Mouse (Mus musculus): Measurements from ENCODE around the gene Ctnna3. TPM values are rescaled to one million over a fixed set of nuclear protein-coding genes. Genes with fewer than 3 reads are reported as not detected.
A peak's percentile ranks its signal among the peaks of the same experiment; 100 is the strongest.
"Not testable (repeated sequence)": the region's sequence is repeated elsewhere in the genome, so short reads cannot be mapped to it uniquely, and the experiment has no call there.

Ctnna3 gene
- polyA plus RNA-seq, 1 experiment from 2014 or later: 1.2 TPM

- no peak overlapping the region for H3K4me2 ChIP-seq (ENCODE audit: low read depth, low read length)
- no peaks in the 10 kb centered on the region for H3K27me3 ChIP-seq (ENCODE audit: control insufficient read depth, insufficient read depth, low read length)
- ATAC-seq (ENCODE audit: insufficient read depth, low FRiP score): no peak
- no peaks in the 10 kb centered on the region for H3K36me3 ChIP-seq (ENCODE audit: control insufficient read depth, insufficient read depth, low read length)
- no peaks in the 10 kb centered on the region for H3K4me1 ChIP-seq (ENCODE audit: control insufficient read depth, insufficient read depth, low read length)
- 77% methylated on average over 5 of the region's 5 CpGs for WGBS
- H3K9me3 ChIP-seq (replicated peaks; ENCODE audit: control insufficient read depth, low read length): no peaks in the 10 kb centered on the region
- no peak overlapping the region for H3K27ac ChIP-seq (ENCODE audit: low read length)
- H3K4me3 ChIP-seq (replicated peaks; ENCODE audit: low read length): no peak overlapping the region
- no peak overlapping the region for H3K9ac ChIP-seq (ENCODE audit: low read length)
Measured at GRCm38 (mm10) chr10:63402731-63403504, 27.0 kb upstream of the Ctnna3 start.

DNA sequence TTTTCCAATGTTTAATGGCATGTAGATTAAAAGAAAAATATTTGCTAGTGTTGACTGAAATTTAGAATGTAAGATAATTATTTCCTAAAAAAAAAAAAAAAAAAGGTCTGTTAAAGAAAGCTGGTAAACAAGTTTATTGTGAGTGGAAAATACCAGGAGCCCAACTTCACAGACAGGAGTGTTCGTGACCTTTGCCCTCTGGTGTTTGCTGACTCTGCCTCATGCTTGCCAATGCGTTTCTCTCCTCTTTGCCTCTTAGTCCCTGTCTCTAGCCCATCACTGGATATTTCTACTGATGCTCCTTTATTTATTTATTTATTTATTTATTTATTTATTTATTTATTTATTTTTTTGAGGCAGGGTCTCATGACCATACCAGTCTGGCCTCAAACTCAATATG, 26.3 kb upstream of the Ctnna3 start:
- H3K4me1 ChIP-seq (ENCODE audit: control insufficient read depth, insufficient read depth, low read length): no peaks in the 10 kb centered on the region
- no peak for ATAC-seq (ENCODE audit: insufficient read depth, low FRiP score)
- no peaks in the 10 kb centered on the region for H3K27me3 ChIP-seq (ENCODE audit: control insufficient read depth, insufficient read depth, low read length)
- WGBS: 73% methylated on average over 2 of the region's 2 CpGs
- H3K4me3 ChIP-seq (replicated peaks; ENCODE audit: low read length): no peak overlapping the region
- no peaks in the 10 kb centered on the region for H3K9me3 ChIP-seq (replicated peaks; ENCODE audit: control insufficient read depth, low read length)
- H3K27ac ChIP-seq (ENCODE audit: low read length): no peak overlapping the region
- H3K9ac ChIP-seq (ENCODE audit: low read length): no peak overlapping the region
- no peak overlapping the region for H3K4me2 ChIP-seq (ENCODE audit: low read depth, low read length)
- no peaks in the 10 kb centered on the region for H3K36me3 ChIP-seq (ENCODE audit: control insufficient read depth, insufficient read depth, low read length)

DNA sequence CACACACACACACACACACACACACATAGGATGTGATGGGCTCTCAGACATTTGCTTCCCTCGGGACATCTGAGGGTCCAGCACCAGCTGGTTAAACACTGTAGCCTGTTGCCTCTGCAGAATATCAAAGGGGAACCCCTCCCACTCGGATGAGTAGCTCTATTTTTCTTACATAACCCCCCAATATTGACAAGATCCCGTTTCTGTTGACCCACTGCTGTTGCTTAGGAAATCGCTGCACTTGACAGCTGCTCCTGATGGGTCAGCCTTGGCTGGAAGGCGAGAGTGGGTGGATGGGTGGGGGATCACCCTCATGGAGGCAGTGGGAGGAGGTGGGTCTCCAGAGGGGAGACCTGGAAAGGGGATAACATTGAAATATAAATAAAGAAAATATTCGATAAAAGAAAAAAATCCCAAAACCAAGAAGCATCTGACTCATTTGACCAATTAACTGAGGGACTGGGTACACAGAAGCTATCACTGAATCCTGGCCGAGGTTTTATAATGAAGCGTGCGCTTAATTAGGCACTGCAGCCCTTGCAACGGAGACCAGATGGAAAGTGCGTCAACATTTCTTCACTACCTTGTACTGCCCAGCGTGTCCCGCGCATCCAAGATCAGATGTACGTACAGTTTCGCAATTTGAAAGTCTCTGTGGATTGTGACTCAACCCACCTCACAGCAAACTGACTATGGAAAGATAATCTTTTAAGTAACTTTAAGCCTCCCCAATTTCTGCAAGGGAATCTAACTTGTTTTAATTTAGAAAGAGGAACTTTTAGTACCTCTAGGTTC, 19.5 kb upstream of the Ctnna3 start:
- no peaks in the 10 kb centered on the region for H3K36me3 ChIP-seq (ENCODE audit: control insufficient read depth, insufficient read depth, low read length)
- no peak overlapping the region for H3K9ac ChIP-seq (ENCODE audit: low read length)
- 58% methylated on average over 16 of the region's 16 CpGs for WGBS
- no peak for ATAC-seq (ENCODE audit: insufficient read depth, low FRiP score)
- H3K4me3 ChIP-seq (replicated peaks; ENCODE audit: low read length): no peak overlapping the region
- no peak overlapping the region for H3K4me2 ChIP-seq (ENCODE audit: low read depth, low read length)
- no peaks in the 10 kb centered on the region for H3K27me3 ChIP-seq (ENCODE audit: control insufficient read depth, insufficient read depth, low read length)
- no peaks in the 10 kb centered on the region; the same call in 1 of the 2 replicates for H3K4me1 ChIP-seq (ENCODE audit: control insufficient read depth, insufficient read depth, low read length)
- no peaks in the 10 kb centered on the region for H3K9me3 ChIP-seq (replicated peaks; ENCODE audit: control insufficient read depth, low read length)
- no peak overlapping the region for H3K27ac ChIP-seq (ENCODE audit: low read length)

- not testable (repeated sequence) for H3K9me3 ChIP-seq (replicated peaks; ENCODE audit: control insufficient read depth, low read length); H3K4me1 ChIP-seq (ENCODE audit: control insufficient read depth, insufficient read depth, low read length); H3K9ac ChIP-seq (ENCODE audit: low read length); H3K27me3 ChIP-seq (ENCODE audit: control insufficient read depth, insufficient read depth, low read length); H3K4me3 ChIP-seq (replicated peaks; ENCODE audit: low read length); H3K4me2 ChIP-seq (ENCODE audit: low read depth, low read length); H3K27ac ChIP-seq (ENCODE audit: low read length); H3K36me3 ChIP-seq (ENCODE audit: control insufficient read depth, insufficient read depth, low read length); ATAC-seq (ENCODE audit: insufficient read depth, low FRiP score)
- WGBS: 91% methylated on average over 6 of the region's 7 CpGs
Measured at GRCm38 (mm10) chr10:63411674-63412073, 18.2 kb upstream of the Ctnna3 start.

DNA sequence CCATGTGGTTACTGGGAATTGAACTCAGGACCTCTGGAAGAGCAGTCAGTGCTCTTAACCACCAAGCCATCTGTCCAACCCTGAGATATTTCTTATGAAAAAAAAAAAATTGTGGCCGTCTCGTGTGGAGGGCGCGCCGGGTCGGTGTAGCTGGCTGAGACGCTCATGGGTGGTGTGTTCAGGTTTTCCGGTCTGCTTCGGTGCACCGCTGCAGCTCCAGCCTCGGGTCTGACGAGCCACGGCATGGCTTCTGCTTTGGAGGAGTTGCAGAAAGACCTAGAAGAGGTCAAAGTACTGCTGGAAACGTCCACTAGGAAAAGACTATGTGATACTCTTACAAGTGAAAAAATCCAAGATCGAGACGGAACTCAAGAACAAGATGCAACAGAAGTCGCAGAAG, 17.1 kb upstream of the Ctnna3 start:
- no peak overlapping the region for H3K27ac ChIP-seq (ENCODE audit: low read length)
- WGBS: 88% methylated on average over 17 of the region's 17 CpGs
- H3K9me3 ChIP-seq (replicated peaks; ENCODE audit: control insufficient read depth, low read length): no peaks in the 10 kb centered on the region
- H3K36me3 ChIP-seq (ENCODE audit: control insufficient read depth, insufficient read depth, low read length): no peaks in the 10 kb centered on the region
- no peaks in the 10 kb centered on the region; the same call in 1 of the 2 replicates for H3K4me1 ChIP-seq (ENCODE audit: control insufficient read depth, insufficient read depth, low read length)
- no peaks in the 10 kb centered on the region for H3K27me3 ChIP-seq (ENCODE audit: control insufficient read depth, insufficient read depth, low read length)
- no peak for ATAC-seq (ENCODE audit: insufficient read depth, low FRiP score)
- H3K9ac ChIP-seq (ENCODE audit: low read length): no peak overlapping the region
- H3K4me2 ChIP-seq (ENCODE audit: low read depth, low read length): no peak overlapping the region
- no peak overlapping the region for H3K4me3 ChIP-seq (replicated peaks; ENCODE audit: low read length)

DNA sequence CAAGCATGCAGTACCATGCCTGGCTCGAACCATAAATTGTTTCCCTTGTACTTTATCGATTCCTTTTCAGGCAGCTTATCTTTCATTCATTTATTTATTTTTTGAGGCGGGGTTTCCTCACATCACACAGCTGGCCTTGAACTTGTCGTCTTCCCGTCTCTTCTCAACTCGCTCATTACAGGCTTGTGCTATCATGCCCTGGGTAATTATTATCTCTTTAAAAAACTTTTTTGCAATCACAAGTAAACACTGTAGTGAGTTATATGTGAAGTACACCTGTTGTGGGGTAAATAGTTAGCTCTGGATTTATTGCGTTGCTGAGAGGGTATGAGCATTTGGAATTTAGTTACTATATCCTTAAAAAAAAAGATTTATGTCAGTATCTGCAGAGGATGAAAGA, 14.6 kb upstream of the Ctnna3 start:
- H3K9ac ChIP-seq (ENCODE audit: low read length): no peak overlapping the region
- H3K27ac ChIP-seq (ENCODE audit: low read length): no peak overlapping the region
- H3K9me3 ChIP-seq (replicated peaks; ENCODE audit: control insufficient read depth, low read length): no peaks in the 10 kb centered on the region
- H3K27me3 ChIP-seq (ENCODE audit: control insufficient read depth, insufficient read depth, low read length): no peaks in the 10 kb centered on the region
- no peak overlapping the region for H3K4me3 ChIP-seq (replicated peaks; ENCODE audit: low read length)
- no peaks in the 10 kb centered on the region for H3K36me3 ChIP-seq (ENCODE audit: control insufficient read depth, insufficient read depth, low read length)
- no peaks in the 10 kb centered on the region; the same call in 1 of the 2 replicates for H3K4me1 ChIP-seq (ENCODE audit: control insufficient read depth, insufficient read depth, low read length)
- 54% methylated on average over 7 of the region's 7 CpGs for WGBS
- H3K4me2 ChIP-seq (ENCODE audit: low read depth, low read length): no peak overlapping the region
- ATAC-seq (ENCODE audit: insufficient read depth, low FRiP score): no peak

GRCm38 (mm10) chr10:63415850-63416249, 14.0 kb upstream of the Ctnna3 start:
- Histone ChIP-seq H3K9me3 (replicated peaks; ENCODE audit: control insufficient read depth, low read length) (no peaks in the 10 kb centered on the region), H3K27ac (ENCODE audit: low read length) (no peak overlapping the region), H3K27me3 (ENCODE audit: control insufficient read depth, insufficient read depth, low read length) (no peaks in the 10 kb centered on the region), H3K9ac (ENCODE audit: low read length) (no peak overlapping the region), H3K4me2 (ENCODE audit: low read depth, low read length) (peak overlapping the region; percentile 32), H3K4me1 (ENCODE audit: control insufficient read depth, insufficient read depth, low read length) (no peaks in the 10 kb centered on the region; the same call in 1 of the 2 replicates), H3K4me3 (replicated peaks; ENCODE audit: low read length) (no peak overlapping the region), H3K36me3 (ENCODE audit: control insufficient read depth, insufficient read depth, low read length) (no peaks in the 10 kb centered on the region)
- no peak for ATAC-seq (ENCODE audit: insufficient read depth, low FRiP score)
- 50% methylated on average over 7 of the region's 7 CpGs for WGBS

- ATAC-seq (ENCODE audit: insufficient read depth, low FRiP score): no peak
- no peaks in the 10 kb centered on the region for H3K36me3 ChIP-seq (ENCODE audit: control insufficient read depth, insufficient read depth, low read length)
- WGBS: 35% methylated on average over 5 of the region's 5 CpGs
Measured at GRCm38 (mm10) chr10:63417061-63417460, 12.8 kb upstream of the Ctnna3 start.

More at GRCm38 (mm10) chr10:63417061-63417460, 12.8 kb upstream of the Ctnna3 start:
- Histone ChIP-seq H3K4me3 (replicated peaks; ENCODE audit: low read length) (no peak overlapping the region), H3K4me1 (ENCODE audit: control insufficient read depth, insufficient read depth, low read length) (no peaks in the 10 kb centered on the region; the same call in 1 of the 2 replicates), H3K9me3 (replicated peaks; ENCODE audit: control insufficient read depth, low read length) (no peaks in the 10 kb centered on the region), H3K27ac (ENCODE audit: low read length) (no peak overlapping the region), H3K27me3 (ENCODE audit: control insufficient read depth, insufficient read depth, low read length) (no peaks in the 10 kb centered on the region), H3K9ac (ENCODE audit: low read length) (no peak overlapping the region), H3K4me2 (ENCODE audit: low read depth, low read length) (no peak overlapping the region)

Measured in stomach, embryonic 16.5 days (tissue).